Mouse (Mus musculus) thymus, postnatal 25 days (tissue): ENCODE measurements around the gene Lgals8.
A peak's percentile ranks its signal among the peaks of the same experiment; 100 is the strongest.
"Not testable (repeated sequence)": the region's sequence is repeated elsewhere in the genome, so short reads cannot be mapped to it uniquely, and the experiment has no call there.

Source experiments
- DNase-seq: peaks from one replicate; pipeline ENCODE4 v3.0.0; 2022

Gene Lgals8

DNA sequence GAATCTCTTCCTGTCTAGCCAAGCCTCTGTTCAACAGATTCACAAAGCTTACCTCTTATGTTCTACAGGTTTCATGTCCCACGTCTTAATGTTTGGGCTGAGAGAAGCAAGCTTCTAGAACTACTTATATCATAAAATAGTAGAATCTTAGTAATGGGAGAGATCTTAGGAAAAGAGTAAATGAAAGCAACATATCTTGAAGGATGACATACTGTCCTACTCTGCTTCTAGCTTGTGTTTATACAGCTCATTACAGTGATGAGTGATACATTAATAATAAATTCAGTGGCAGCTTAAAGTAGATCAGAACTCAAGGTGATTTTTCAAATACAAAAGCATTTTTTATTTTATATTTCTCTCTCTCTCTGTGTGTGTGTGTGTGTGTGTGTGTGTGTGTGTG is at the start of gene Lgals8:
Gene Lgals8 (minus strand): TSS at position 101 of the 400 bp plus-strand sequence.
- DNase-seq, result no peak

GRCm38 (mm10) chr13:12511189-12511965 is 46.6 kb upstream of the Lgals8 start:
- peak; percentile 71 for DNase-seq

- DNase-seq, result peak; percentile 67
Measured at GRCm38 (mm10) chr13:12510032-12510431, 45.3 kb upstream of the Lgals8 start.

DNA sequence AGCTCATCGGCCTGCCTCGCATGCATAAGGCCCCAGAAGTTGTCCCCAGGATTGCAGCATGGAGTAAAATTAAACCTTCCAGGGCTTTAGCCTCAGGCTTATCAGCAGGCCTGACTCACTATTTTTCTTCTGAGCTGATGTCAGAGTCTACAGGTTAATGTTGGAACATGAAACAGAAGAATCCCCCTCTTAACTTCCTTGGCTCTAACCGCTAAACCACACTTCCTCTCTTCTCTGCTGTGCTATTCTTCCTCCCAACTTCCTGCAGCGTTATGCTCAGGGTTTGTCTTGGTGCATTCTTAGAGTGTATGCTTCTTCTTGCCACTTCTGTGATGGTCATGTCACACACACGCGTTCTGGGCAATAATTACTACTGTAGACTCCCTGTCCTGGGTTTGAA is 42.7 kb upstream of the Lgals8 start:
- peak; percentile 66 for DNase-seq

GRCm38 (mm10) chr13:12505359-12505758 is 40.6 kb upstream of the Lgals8 start:
- no peak for DNase-seq

DNA sequence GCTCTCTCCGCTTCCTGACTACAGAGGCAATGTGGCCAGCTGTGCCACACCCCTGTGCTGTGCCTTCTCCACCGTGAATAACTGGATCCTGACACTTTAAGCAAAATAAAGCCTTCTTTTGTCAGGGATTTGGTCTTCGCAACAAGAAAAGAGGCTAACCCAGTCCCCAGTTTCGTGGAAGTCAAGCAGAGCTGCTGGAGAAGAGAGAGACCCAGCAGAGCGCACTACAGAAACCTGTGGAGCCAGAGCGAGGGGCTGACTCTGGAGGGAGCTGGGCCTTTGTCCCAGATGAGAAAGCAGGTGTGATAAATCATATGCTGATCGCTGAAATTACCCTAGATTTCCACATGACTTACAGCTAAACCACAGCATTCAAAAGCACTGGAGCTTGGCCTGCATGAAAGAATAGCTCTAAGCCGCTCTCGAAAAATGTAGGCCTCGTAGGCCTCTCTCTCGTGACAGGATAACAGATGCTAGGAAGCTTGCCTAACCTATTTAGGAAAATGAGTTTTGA is 38.6 kb upstream of the Lgals8 start:
- peak; percentile 51 for DNase-seq

DNA sequence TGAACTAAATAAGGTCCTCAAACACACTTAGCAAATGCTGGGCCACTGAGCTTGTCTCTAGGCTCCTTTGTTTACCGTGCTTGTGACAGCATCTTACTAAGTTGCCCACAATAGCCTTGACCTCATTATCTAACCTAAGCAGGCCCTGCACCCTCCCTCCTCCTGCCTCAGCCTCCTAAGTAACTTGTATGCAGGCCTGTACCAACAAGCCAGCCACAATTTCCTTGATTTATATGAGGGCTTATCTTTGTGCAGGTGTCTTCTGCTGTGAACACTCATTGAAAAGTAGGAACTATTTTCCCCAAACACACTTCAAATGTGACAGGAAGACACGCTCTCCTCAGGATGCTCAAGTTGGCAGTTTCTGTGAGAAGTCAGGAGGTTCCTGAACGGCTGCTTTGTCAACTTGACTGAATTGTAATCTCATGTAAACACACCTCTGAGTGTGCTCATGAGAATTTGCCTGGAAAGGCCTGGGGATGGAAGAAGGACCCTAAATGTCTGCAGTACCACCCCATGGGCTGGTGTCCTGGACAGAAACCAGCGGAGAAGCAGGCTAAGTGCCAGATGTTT is 38.0 kb upstream of the Lgals8 start:
- no peak for DNase-seq

- DNase-seq, result no peak
Measured at GRCm38 (mm10) chr13:12499107-12499506, 34.4 kb upstream of the Lgals8 start.

GRCm38 (mm10) chr13:12497809-12498208 is 33.1 kb upstream of the Lgals8 start:
- no peak for DNase-seq

DNA sequence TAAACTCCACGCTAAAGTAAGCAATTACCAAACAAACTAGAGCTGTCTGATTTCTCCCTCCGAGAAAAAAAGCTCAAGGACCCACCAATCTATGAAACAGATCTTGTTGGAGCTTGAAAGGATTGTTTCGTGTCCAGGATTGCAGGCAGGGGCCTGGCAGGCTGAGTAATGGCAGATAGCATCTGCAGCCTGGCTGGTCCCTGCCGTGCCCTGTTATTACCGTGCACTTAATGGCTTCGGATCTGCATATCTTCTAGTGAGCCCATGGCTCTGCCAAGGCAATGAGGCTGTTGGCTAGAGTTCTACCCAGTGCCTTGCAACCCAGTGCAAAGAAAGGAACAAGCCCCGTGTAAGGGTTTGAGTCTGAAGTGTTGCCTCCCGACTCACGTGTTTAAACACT is 30.0 kb upstream of the Lgals8 start:
- no peak for DNase-seq

GRCm38 (mm10) chr13:12492515-12492914 is 27.8 kb upstream of the Lgals8 start:
- DNase-seq, result no peak

GRCm38 (mm10) chr13:12485640-12486039 is 20.9 kb upstream of the Lgals8 start:
- peak; percentile 24 for DNase-seq

GRCm38 (mm10) chr13:12485197-12485596 is 20.5 kb upstream of the Lgals8 start:
- no peak for DNase-seq

- no peak for DNase-seq
Measured at GRCm38 (mm10) chr13:12479802-12480201, 15.1 kb upstream of the Lgals8 start.

GRCm38 (mm10) chr13:12478301-12478700 is 13.6 kb upstream of the Lgals8 start:
- DNase-seq, result no peak

DNA sequence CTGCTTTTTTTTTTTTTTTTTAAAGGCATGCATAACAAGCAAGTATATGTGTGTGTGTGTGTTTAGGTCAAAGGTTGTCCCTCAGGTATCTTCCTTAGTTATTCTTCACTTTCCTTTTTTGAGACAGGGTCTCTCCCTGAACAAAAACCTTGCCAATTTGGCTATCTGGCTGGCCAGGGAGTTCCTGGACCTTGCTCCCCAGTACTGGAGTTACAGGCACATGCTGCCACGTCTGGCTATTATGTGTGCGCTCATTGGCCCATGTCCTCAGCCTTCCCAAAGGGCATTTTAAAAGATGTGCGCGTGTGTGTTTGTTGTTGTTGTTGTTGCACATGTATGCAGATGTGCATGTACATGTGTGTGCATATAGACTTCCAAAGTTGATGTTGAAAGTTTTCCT is 12.1 kb upstream of the Lgals8 start:
- DNase-seq, result no peak

- DNase-seq, result peak; percentile 30
Measured at GRCm38 (mm10) chr13:12475239-12475638, 10.5 kb upstream of the Lgals8 start.

- peak; percentile 85 for DNase-seq
Measured at GRCm38 (mm10) chr13:12473724-12474378, 9.1 kb upstream of the Lgals8 start.

DNA sequence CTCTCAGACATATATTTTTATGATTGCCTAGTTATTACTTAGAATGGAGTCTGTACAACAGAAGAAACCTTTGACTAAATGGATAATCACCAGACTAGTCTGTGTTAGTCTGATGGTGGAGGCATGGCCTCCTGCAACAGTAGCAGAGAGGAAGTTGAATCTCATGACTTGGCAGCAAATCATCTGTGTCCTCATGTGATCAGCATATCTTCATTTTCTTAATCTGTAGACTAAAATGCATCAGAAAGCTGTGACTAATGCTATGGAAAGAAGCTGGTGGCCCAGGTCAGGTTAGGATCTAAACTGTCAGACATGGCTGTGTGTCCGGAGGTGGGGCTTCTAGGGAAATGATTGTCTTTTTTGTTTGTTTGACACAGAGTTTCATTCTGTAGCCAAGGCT is 3.7 kb upstream of the Lgals8 start:
- DNase-seq, result no peak

GRCm38 (mm10) chr13:12464159-12464558 is 585 bp downstream of the Lgals8 start:
- not testable (repeated sequence) for DNase-seq

DNA sequence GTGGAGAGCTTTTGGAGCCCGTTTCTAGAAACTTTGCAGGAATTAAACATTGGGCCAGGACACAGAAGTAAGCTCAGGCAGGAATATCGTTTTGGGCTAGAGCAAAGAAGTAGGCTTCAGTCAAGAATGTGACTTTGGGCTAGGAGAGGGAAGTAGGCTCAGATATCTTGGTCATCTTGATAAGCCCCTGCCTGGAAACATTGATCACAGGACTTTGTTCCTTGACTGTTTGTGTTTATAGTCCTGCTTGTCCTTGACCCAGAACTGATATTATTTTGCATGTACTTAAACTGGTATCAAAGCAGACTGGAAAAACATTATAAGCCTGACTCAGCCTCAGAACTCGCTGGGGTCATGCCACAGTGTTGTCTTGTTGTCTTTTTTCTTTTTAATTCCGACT is 2.1 kb downstream of the Lgals8 start:
- DNase-seq, result no peak

DNA sequence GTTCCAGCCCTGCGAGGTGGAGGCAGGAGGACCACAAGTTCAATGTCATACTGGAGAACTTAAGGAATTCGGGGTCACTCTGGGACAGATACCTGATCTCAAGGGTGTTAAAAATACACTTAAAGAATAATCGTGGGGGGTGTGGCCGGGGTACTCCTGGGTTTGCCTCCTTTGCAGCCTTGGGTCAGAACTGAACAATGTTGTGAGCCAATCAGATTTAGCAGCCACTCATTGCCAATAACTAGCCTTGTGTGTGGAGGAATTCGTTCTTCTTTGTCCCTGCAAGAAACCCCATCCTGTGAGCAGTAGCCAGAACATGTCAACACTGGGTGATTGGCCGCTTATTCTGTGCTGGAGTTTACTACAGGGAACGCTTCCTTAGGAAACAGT is 3.0 kb downstream of the Lgals8 start:
- no peak for DNase-seq

DNA sequence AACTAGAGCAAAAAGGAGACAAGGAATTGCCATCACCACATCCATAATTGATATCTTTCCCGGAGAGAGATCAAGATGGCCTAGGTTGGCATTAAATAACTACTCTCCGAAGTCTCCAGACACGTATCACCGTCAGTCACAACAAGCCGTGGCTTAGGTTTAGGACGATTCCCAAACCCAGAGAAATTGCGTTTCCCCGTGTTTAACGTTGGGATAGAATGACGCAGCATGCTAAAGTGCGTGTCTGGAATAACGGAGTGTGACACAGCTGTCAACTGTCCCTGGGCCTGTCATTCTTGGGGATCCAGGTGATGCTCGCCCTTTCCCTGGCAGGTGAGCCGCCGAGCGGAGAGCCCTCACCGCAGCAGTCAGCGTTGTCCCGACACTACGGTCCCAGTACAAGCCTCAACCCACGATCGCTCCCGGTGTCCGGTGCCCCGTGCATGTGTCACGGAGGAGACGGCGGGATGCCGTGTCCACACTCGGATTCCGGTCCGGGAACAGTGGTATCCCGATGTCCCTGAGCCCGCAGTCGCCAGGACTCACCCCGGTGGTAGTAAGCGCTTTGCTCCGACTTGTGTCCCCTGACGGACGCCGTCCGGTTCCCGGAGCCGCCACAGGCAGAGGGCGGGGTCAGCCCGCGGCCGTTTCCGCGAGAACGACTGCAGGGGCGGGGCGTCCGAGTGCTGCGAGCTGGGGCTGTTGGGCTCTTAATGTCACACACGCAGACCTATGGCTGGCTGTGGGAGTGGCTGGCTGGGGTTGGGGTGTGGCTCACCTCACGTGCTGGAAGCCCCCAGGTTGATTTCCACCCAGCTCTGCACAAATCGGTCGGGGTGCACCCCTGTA is 3.6 kb downstream of the Lgals8 start:
- DNase-seq, result peak; percentile 94
